Mouse (Mus musculus): ENCODE data around the gene Pde4c.
A peak's percentile ranks its signal among the peaks of the same experiment; 100 is the strongest.

Pde4c gene

GRCm38 (mm10) chr8:70748246-70749096 lies 25.0 kb downstream of the Pde4c start:
- no peak for TF ChIP-seq GATA4 (IDR thresholded peaks at IDR 0.05; ENCODE audit: insufficient replicate concordance, low read length)

- no peak for TF ChIP-seq GATA4 (IDR thresholded peaks at IDR 0.05; ENCODE audit: insufficient replicate concordance, low read length)
Observed at GRCm38 (mm10) chr8:70749097-70749674, 25.7 kb downstream of the Pde4c start.

- TF ChIP-seq GATA4 (IDR thresholded peaks at IDR 0.05; ENCODE audit: insufficient replicate concordance, low read length) = no peak
Observed at GRCm38 (mm10) chr8:70750128-70750680, 26.7 kb downstream of the Pde4c start.

GRCm38 (mm10) chr8:70752000-70752764 lies 28.7 kb downstream of the Pde4c start:
- TF ChIP-seq GATA4 (IDR thresholded peaks at IDR 0.05; ENCODE audit: insufficient replicate concordance, low read length) = peak; percentile 90; the same call in 1 of the 2 replicates

- TF ChIP-seq GATA4 (IDR thresholded peaks at IDR 0.05; ENCODE audit: insufficient replicate concordance, low read length) = peak; percentile 53; the same call in 1 of the 2 replicates
Observed at GRCm38 (mm10) chr8:70753151-70753550, 29.6 kb downstream of the Pde4c start.

- TF ChIP-seq GATA4 (IDR thresholded peaks at IDR 0.05; ENCODE audit: insufficient replicate concordance, low read length) = no peak; the same call in 1 of the 2 replicates
Observed at GRCm38 (mm10) chr8:70754043-70754870, 30.7 kb downstream of the Pde4c start, which contains the start of gene Rab3a. Gene Rab3a (plus strand): TSS chr8:70754679.

- no peak for TF ChIP-seq GATA4 (IDR thresholded peaks at IDR 0.05; ENCODE audit: insufficient replicate concordance, low read length)
Observed at GRCm38 (mm10) chr8:70754871-70755660, 31.5 kb downstream of the Pde4c start.

- TF ChIP-seq GATA4 (IDR thresholded peaks at IDR 0.05; ENCODE audit: insufficient replicate concordance, low read length) = no peak
Observed at GRCm38 (mm10) chr8:70755661-70756475, 32.3 kb downstream of the Pde4c start.

GRCm38 (mm10) chr8:70756476-70757040 lies 33.0 kb downstream of the Pde4c start:
- no peak for TF ChIP-seq GATA4 (IDR thresholded peaks at IDR 0.05; ENCODE audit: insufficient replicate concordance, low read length)

- no peak for TF ChIP-seq GATA4 (IDR thresholded peaks at IDR 0.05; ENCODE audit: insufficient replicate concordance, low read length)
Observed at GRCm38 (mm10) chr8:70757523-70758307, 34.2 kb downstream of the Pde4c start.

- no peak for TF ChIP-seq GATA4 (IDR thresholded peaks at IDR 0.05; ENCODE audit: insufficient replicate concordance, low read length)
Observed at GRCm38 (mm10) chr8:70758308-70758615, 34.7 kb downstream of the Pde4c start.
